Mouse (Mus musculus): ENCODE results near the gene Slco2a1.

The Slco2a1 gene

DNA sequence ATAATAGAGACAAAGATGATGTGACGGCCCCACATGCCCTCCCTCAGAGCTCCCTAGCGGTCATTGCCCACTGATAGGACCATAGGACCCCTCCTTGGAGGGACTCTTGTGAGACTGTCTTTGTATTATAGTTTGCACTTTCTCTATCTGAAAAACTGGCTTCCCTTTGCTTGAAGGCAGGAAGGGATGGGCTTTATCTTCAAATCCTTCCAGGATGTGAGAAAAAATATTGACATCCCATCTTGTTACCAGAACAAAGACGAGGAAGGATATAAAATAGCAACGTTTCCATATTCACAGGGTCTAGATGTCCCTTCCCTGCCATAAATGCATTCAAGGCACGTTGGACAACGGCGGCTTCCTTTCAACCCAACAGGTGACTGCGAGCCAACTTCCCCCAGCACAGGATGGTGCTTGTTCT lies 48.5 kb downstream of the Slco2a1 start:
- no peak for DNase-seq (ENCODE audit: low spot score)

DNA sequence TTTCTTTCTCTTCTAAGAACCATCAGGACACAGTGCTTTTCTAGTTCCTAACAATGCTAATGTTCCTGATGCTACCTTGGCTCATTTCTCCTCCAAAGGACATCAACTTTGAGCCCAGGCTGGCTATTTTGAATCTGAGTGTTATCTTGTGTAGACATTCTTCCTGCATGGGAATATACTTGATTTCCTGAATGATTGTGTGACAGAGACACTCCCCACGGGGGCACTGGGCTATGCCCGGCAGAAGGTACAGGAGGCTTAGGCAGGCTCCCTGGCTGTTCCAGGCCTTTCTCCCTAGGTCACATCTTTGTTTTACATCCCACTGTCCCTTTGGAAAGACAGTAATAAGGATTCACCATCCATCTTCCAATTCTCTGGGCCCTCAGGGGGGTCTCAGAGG lies 49.8 kb downstream of the Slco2a1 start:
- no peak for DNase-seq (ENCODE audit: low spot score)

DNA sequence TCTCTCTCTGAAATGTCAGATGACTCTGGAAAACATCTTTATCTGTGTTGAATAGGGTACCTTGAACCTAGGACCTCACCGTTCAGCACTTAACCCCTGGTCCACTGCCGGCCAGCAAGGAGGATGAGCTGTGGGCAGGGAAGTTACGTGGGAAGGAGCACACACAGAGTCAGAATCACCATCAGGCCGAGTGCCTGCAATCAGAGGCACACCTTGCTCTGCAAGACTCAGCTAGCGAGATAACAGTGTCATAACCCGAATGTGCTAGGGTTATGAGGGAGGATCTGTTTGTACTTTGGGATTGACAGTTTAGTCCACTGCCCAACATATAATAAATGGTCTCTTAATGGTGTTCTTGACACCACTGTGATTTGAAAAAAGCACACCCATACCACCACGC lies 50.2 kb downstream of the Slco2a1 start:
- no peak for DNase-seq (ENCODE audit: low spot score)

DNA sequence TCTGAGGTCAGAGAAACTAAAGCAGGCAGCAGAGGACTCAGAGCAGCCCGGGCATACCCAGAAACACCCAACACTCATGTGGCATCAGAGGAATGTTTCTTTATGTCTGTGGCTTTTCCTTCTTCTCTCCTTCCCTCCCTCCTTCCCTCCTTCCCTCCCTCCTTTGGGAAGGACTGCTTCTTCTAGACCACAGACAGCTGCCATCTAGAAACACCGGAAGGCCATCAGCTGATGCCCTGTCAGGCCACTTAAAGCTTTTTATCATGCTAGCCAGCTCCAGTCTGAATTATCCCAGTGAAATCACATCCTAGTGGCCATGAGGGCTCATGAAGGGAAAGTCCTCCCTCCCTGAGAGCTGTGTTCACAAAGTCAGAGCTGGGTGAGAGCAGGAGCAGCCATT lies 52.1 kb downstream of the Slco2a1 start:
- DNase-seq (ENCODE audit: low spot score): no peak

DNA sequence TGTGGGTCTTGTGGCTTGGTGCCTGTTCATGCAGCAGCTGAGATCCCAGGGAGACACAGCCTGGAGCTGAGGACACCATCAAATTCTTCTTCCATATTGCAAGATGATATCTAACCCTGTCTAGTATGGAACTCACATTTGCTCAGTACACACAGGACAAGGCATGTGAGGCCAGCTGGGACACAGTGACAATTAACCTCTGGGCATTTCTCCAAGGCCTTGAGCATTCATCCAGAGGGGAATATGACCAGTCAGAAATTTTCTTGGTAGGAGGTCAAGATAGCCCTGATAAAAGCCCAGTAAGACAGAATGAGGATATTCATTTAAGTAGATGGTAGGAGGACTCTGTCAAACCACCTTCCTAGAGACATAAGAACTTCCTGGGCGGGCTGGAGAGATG lies 56.9 kb downstream of the Slco2a1 start:
- DNase-seq (ENCODE audit: low spot score): no peak

DNA sequence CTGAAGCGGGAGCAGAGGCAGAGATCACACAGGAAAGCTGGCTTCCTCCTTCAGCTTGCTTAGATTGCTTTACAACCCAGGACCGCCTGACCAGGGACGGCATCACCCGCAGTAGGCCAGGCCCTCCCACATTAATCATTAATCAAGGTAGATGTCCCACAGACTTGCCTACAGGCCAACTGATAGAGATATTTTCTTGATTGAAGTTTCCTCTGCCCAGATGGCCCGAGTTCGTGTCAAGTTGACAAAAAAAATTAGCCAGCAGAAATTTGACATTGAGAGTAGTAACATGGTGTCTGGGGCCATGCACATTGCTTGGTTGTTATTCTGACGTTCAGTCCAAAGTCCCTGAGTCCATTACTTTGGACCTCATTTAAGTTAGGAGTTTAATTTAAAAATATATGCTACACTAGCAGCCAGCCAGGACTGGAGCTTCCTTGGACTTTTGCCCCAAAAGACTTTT lies 60.6 kb downstream of the Slco2a1 start:
- no peak for DNase-seq (ENCODE audit: low spot score)

DNA sequence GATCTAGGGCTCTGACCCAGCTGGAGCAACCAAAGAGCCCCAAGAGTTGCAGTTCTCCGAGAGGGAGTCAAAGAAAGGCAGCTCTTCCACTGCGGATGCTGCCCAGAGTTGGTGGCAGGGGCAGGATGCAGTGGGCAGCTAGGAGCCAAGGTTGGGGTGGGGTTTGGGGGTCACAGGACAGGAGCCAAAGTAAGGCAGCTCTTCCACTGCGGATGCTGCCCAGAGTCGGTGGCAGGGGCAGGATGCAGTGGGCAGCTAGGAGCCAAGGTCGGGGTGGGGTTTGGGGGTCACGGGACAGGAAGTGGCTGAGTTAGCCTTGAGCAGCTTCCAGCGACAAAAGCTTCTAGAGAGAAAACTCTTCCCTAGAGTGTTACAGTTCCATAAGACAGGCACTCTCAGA lies 65.3 kb downstream of the Slco2a1 start:
- DNase-seq (ENCODE audit: low spot score): no peak

DNA sequence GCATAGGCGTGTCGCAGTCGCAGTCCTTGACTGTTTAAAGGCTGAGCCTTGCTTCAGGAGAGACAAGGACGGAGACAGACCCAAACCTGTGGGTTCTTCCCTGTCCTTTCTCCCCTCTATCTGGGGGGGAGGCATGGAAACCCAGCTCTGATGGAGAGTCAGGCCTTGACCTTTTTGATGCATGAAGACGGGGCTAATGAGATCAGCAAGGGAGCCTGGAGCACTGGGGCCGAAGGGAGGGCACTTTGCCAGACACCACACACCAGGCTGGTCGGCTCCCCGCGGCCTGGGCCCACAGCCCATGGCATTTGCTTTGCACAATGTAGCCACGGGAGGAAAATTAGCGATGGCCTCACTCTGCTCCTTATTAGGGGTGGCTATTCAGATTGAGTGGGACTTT lies 66.5 kb downstream of the Slco2a1 start:
- DNase-seq (ENCODE audit: low spot score): peak; percentile 23

DNA sequence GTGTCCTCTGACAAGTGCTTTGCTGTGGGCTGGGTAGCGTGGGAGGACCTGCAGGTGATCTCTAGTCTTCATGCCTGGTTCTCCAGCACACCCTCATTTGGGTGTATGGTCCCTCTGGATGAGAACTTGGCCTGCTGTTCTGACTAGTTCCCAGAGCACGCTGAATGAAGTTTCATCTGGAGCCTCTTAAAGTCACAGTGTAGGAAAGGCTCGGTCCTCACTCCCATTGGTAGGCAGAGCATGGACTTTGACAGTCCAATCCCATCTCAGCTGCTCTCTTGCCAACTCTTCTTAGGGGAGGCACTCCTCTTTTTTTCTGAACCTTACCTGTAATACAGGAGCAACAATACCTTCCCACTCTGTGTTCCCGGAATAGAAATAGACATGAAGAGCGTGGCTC lies 67.7 kb downstream of the Slco2a1 start:
- no peak for DNase-seq (ENCODE audit: low spot score)

DNA sequence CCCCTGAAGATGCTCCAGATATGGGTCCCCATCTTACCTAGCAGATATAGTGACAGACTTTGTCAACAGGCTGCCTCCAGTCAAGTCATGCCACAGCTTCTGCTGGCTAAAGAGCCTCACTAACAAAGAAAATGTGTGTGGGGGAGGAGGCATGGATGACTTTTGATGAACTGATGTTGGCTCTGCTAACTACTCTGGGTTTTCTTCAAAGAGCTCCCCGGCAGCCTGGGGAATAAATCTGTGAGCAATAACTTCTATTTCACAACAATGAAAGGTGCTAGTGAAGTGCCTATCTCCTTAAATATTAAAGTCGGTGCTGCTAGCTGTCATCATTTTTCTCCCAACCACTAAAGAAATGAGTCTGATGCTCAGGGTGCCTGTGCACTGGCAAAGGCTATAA lies 72.0 kb downstream of the Slco2a1 start:
- DNase-seq (ENCODE audit: low spot score): no peak

DNA sequence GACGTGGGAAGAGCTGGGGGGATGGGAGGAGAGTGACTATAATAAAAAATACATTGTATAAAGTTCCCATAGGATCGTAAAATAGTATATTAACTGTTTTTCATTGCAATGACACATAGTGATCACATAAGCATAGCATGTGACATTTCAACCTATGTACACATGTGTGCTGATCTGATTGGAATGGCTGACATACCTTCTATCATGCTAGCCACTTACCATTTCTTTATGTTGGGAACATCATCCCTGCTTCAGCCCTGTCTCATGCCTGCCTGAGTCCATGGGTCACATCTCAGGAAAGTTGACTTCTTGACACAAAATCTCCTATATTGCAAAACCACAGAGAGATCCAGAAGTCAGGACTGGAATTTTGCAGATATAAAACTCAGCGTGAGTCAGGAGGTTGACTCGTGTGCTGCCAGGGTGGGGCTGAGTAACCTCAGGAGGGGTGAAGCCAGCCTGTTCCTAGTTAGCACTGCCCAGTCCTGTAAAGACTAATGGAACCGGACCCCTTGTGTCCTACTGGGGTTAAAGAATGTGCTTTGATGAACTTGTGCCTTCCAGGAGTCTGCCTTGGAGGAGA lies 73.0 kb downstream of the Slco2a1 start:
- DNase-seq (ENCODE audit: low spot score): no peak

DNA sequence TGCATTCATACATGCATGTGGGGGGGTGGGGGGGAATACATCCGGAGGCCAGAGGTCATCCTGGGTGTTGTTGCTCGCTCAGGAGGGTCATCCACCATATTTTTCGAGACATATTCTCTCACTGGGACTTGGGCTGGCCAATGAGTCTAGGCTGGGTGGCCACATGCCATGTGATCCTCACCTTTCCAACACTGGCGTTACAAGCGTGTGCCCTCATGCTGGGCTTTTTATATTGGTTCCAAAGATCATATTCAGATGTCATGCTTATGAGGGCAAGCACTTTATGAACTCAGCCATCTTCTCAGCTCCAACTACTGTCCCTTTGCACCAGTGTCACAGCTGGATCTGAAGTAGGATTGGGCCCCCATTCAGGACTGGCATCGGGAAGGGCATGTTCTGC lies 75.1 kb downstream of the Slco2a1 start:
- no peak for DNase-seq (ENCODE audit: low spot score)

DNA sequence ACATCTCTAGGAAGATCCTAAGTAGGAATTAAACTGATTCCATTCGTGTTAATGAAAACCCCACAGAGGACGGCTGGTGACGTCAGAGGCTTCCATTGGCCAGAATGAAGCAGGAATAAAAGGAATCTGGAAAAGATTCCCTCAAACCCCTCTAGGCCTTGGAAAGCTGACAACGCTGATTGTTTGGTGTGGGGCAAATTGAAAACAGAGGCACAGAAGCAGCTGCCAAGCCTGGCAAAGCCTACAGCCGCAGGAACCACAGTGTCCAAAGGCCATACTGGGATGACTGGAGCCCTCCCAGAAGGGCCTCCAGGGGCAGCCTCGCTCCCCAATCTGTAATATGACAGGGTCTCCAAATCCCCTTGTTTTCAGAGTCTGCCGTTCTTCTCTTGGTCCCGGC lies 78.3 kb downstream of the Slco2a1 start:
- DNase-seq (ENCODE audit: low spot score): no peak

DNA sequence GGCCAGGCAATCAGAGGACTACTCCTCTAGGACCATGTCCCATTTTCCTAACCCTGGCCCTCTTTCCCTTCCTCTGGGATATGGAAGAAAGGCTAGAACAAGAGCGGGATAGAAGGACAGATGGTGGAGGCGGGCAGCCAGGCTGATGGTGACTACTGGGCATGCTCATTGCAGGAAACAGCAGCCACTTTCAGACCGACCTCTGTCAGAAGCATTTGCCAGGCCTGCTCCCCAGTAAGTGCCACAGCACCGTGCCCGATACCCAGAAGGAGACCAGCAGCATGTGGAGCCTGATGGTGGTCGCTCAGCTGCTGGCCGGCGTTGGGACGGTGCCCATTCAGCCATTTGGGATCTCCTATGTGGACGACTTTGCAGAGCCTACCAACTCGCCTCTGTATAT lies 79.1 kb downstream of the Slco2a1 start:
- DNase-seq (ENCODE audit: low spot score): no peak

DNA sequence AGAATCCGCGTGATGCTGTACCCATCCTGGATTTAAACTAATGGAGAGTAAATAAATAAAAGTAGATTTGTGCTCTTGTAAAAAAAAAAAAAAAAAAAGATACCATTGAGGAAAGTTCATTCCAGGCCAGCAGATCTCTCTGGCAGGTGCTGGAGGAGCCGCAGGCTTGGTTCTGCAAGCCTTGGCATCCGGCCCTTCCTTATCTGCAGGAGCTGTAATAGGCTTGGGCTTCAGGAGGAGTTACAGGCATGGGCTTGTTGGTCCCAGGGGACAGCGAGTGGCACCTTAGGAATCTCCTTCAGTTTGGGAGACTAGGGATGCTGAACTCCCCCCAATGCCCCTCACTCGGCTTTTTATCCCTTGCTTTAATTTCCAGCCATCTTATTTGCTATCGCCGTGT lies 80.3 kb downstream of the Slco2a1 start:
- DNase-seq (ENCODE audit: low spot score): no peak

DNA sequence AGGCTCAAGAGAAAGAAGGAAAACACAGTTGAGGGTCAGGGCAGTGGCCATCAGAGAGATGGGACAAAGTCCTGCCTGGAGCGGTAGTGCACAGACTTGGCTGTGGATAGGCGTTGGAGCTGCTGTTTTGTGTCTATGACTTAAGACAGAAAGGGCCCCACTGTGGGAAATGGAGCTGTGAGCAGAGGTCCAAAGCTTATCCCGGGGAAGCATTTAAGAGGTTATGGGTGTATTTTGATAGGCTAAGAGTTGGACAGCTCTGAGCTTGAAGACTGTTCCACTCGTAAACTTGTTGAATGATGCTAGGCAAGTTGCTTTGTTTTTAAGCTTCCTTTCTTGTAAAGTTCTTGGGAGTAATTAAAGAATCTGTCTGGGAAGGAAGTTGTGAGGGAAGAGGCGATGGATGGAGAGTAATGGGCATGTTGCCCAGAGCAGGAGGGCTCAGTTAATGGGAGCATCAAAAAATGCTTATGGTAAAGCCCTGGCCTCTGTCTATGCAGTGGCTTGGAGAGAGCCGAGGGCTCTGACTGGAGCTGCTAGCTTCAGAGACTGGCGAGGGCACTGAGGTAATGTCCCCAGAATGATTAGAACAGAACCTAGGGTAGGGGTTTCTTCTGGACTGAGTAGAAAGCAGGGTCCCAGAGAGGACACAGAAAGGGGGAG lies 83.2 kb downstream of the Slco2a1 start:
- no peak for DNase-seq (ENCODE audit: low spot score)

DNA sequence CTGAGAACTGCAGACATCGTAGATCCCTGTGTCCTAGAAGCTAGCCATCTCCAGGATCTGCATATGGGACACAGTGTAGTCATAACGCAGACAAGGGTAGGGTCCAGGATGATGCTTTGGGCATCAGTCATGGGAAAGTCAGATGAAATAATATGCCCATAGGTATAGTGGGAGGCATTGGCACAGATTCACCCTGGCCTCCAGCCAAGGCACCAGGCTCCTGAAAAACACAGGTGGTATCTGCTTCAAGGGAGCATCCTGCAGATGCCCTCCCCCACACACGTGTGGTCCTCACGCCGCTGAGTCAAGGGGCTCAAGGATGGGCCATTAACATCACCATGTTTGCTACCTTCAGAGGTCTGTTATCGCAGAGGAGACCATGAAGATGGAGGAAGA lies 83.7 kb downstream of the Slco2a1 start:
- no peak for DNase-seq (ENCODE audit: low spot score)

DNA sequence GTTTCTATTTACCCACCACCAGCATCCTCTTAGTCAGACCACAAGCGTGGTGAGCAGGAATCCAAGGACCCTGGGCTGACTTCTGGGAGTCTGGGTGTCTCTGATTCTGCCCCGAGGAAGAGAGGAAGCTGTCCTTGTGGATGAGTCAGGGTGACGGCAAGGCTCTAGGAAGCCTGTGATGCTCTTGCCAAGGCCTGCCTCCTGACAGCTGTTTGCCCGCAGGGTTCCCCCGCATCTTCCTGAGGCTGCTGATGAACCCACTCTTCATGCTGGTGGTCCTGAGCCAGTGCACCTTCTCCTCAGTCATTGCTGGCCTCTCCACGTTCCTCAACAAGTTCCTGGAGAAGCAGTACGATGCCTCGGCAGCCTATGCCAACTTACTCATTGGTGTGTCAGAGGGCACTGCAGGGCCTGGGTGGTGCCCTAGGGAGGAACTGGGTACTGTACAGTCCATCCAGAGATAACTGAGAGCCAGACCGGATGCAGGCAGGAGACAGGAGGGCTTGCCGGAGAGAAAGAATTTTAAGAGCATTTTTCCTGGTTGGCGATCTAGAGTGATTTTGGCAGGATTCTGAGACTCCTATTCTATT lies 84.5 kb downstream of the Slco2a1 start:
- DNase-seq (ENCODE audit: low spot score): no peak

DNA sequence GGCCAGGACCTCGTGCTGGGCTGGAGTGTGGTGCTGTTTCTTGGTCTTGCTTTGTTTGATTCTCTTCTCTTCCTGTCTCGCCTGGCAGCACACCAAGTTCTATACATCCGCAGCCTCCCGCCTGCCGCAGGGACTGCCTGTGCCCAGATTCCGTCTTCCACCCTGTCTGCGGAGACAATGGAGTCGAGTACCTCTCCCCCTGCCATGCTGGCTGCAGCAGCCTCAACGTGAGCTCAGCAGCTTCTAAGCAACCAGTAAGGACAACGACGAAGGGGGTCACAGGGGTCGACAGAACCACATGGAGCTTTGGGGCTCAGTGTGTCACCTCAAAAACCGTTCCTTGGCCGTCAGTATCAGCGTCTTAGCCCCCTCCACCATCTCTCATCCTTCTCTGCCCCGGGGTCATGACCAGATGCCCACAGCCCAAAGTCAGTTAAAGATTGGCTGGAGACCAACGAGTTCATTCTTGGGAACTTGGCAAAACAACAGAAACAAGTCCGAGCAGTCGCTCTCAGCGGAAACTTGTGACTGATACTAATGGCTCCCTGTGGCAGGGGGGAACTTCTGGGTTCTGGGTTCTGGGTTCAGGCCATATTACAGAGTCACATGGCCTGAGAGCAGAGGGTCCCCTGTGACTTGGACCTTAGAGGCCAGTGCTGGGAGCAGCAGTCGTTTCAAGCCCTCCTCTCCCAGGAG lies 88.5 kb downstream of the Slco2a1 start:
- no peak for DNase-seq (ENCODE audit: low spot score)

DNA sequence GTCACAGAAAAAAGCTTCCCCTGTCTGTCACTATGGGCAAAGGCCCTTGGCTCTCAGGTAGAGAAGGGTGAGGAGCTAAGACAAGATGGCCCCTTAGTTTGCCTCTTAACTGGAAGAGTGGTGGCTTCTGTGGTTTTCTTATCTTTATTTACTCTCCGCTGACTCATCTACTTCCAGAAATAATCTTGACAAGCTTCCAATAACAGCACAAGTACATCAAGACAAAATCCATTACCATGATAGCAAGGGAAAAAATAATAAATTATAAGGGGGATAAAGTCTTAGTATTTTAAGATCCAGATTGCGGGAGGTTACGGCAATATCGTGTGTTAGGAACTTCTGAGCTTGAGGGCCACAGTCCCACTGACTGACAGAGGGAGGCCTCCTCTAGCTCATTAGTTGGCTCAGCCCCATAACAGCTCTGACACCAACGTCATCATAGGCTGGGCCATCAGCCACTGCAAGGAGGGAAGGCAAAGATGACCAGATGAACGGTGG lies 89.7 kb downstream of the Slco2a1 start:
- no peak for DNase-seq (ENCODE audit: low spot score)

DNA sequence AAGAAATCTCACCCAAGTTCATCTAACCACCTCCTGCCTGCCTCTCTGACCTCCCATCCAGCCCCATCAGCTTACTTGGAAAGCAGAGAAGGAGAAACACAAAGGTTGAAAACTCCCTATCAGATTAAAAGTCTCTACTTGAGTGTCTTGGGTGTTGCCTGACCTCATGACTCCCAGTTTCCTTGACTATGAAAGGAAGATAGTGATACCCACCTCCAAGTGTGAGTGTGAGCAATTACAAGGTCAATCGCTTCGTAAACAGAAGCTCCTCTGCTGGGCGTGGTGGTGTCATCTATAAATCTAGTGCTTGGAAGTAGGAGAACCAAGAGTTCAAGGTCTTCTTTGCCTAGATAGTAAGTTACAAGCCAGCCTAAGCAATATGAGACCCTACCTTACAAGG lies 91.7 kb downstream of the Slco2a1 start:
- no peak for DNase-seq (ENCODE audit: low spot score)

DNA sequence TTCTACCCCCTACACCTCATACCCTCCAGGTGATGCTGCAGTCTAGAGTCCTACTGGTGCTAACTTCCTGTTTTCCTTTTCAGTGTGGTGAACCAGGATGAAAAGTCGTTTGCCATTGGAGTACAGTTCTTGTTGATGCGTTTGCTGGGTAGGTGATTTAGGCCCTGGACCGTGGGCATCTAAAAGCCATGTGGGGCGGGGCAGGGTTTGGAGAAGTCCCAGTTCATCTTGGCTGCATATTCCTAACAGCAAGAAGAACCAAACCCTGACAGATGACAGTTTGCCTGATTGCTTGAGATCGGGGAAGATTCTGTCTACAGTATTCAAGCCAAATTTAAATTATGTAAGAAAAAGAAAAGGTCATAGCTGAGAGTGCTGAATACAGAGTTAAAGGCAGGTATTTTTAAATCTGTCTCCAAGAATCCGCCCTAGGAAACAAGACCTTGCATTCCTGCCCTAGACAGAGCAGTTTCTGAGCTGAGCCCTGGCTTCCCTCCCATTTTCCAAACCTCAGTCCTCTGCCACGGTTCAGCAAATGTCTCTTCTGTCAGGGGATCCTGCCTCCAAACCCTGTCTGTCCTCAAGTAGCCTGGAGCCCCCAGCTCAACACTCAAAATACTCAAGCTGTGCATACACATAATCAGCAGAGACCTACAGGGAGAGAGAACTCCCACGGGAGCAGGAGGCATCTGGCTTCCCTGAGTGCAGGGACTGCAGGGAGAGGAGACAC lies 93.9 kb downstream of the Slco2a1 start:
- no peak for DNase-seq (ENCODE audit: low spot score)

Data from retina, embryonic 14.5 days (tissue).